ENCODE assay signal across 21 mouse cellular contexts in genomic region chr13:46653671-46654070, GRCm38 (mm10). TPM values are rescaled to one million over a fixed set of nuclear protein-coding genes. Genes with fewer than 3 reads are reported as not detected.
A peak's percentile ranks its signal among the peaks of the same experiment; 100 is the strongest.
DNase-seq lines count a peak whose midpoint lies in the region; ATAC-seq and TF ChIP-seq lines count a peak whose summit lies in the region.
"Had no signal": no experiment of that assay in that cellular context is flagged by ENCODE, and none has a peak within 500 bp of the region (broad histone marks: within the 10 kb centered on the region; RNA-seq: fewer than 3 reads in every experiment).

No protein-coding gene starts in this region.

- no peak for TF ChIP-seq CTCF in layer of hippocampus, adult 2 months (conservative IDR thresholded peaks at IDR 0.05)

- no peaks in the 10 kb centered on the region for H3K9me3 ChIP-seq in forebrain, embryonic 15.5 days
- no peaks in the 10 kb centered on the region for H3K9me3 ChIP-seq in forebrain, embryonic 10.5 days
- H3K9me3 ChIP-seq: embryonic facial prominence, embryonic 10.5 days; heart, embryonic 10.5 days; hindbrain, embryonic 13.5 days; intestine, embryonic 15.5 days had no signal

- peak overlapping the region; percentile 16 for H3K27ac ChIP-seq in forebrain, embryonic 15.5 days (replicated peaks)
- H3K27ac ChIP-seq in forebrain, embryonic 10.5 days = no peak overlapping the region
- H3K27ac ChIP-seq in layer of hippocampus, adult 2 months = peak overlapping the region; percentile 54; the same call in 1 of the 2 replicates
- H3K27ac ChIP-seq: embryonic facial prominence, embryonic 10.5 days; heart, embryonic 10.5 days; hindbrain, embryonic 13.5 days; intestine, embryonic 15.5 days had no signal

- no peak overlapping the region for H3K9ac ChIP-seq in forebrain, embryonic 15.5 days (replicated peaks)
- H3K9ac ChIP-seq: hindbrain, embryonic 13.5 days; intestine, embryonic 15.5 days had no signal

- H3K27me3 ChIP-seq in forebrain, embryonic 15.5 days = no peaks in the 10 kb centered on the region
- H3K27me3 ChIP-seq in forebrain, embryonic 10.5 days (ENCODE audit: poor library complexity, severe bottlenecking) = no peaks in the 10 kb centered on the region
- H3K27me3 ChIP-seq: CH12.LX; hindbrain, embryonic 13.5 days; intestine, embryonic 15.5 days; Patski had no signal

- H3K4me2 ChIP-seq in forebrain, embryonic 15.5 days (replicated peaks) = no peak overlapping the region
- H3K4me2 ChIP-seq: hindbrain, embryonic 13.5 days; intestine, embryonic 15.5 days had no signal

- H3K36me3 ChIP-seq in forebrain, embryonic 15.5 days = no peaks in the 10 kb centered on the region
- H3K36me3 ChIP-seq in forebrain, embryonic 10.5 days (replicated peaks) = no peaks in the 10 kb centered on the region
- H3K36me3 ChIP-seq: embryonic facial prominence, embryonic 10.5 days; hindbrain, embryonic 13.5 days; intestine, embryonic 15.5 days had no signal

- DNase-seq in forebrain, embryonic 10.5 days (ENCODE audit: extremely low spot score, low spot score) = no peak
- peak in 1 of 2 experiments; percentile 66 for DNase-seq in layer of hippocampus, adult 2 months (ENCODE audit: low spot score in 2 of 2)
- DNase-seq in layer of hippocampus, adult 9-10 months (ENCODE audit: low spot score) = no peak
- DNase-seq in thymus, postnatal 14 days = peak; percentile 17
- no peak for DNase-seq in thymus, postnatal 0 days (ENCODE audit: low spot score)
- no peak for DNase-seq in adrenal gland, adult 18-20 months (ENCODE audit: low spot score in 2 of 2)
- DNase-seq: adrenal gland, adult 2 months; adrenal gland, postnatal 25 days; cerebellum, adult 2 months; cerebellum, postnatal 10 days; gastrocnemius, postnatal 36 days; heart, adult 18-20 months; heart, postnatal 10 days had no signal

- 52% methylated on average over 4 of the region's 4 CpGs for WGBS in forebrain, embryonic 15.5 days
- 86% methylated on average over 4 of the region's 4 CpGs for WGBS in forebrain, embryonic 10.5 days

- H3K4me1 ChIP-seq in forebrain, embryonic 15.5 days = peaks cover 12% of the 10 kb centered on the region; the same call in 1 of the 2 replicates
- peaks cover 5% of the 10 kb centered on the region for H3K4me1 ChIP-seq in forebrain, embryonic 10.5 days
- H3K4me1 ChIP-seq: embryonic facial prominence, embryonic 10.5 days; hindbrain, embryonic 13.5 days; intestine, embryonic 15.5 days had no signal

- no peak overlapping the region for H3K4me3 ChIP-seq in forebrain, embryonic 15.5 days
- no peak overlapping the region for H3K4me3 ChIP-seq in forebrain, embryonic 10.5 days
- H3K4me3 ChIP-seq in layer of hippocampus, adult 2 months = no peak overlapping the region
- H3K4me3 ChIP-seq: embryonic facial prominence, embryonic 10.5 days; heart, embryonic 10.5 days; hindbrain, embryonic 13.5 days; intestine, embryonic 15.5 days had no signal

- no peak for ATAC-seq in forebrain, embryonic 15.5 days (replicated peaks)
- ATAC-seq: activated CD4-positive, CD25-positive, alpha-beta regulatory T cell, adult 4 months; intestine, embryonic 15.5 days; Patski had no signal

RNA-seq across cellular contexts. Expression of gene Fam8a1, which starts 15.7 kb away (rescaled TPM):
- polyA plus RNA-seq in forebrain, embryonic 15.5 days (2015; fragmentation: Nextera tagmentation; extraction: Ambion mirVana) = 21.2 and 24.6 TPM in 2 replicates
- 6.7 and 7.4 TPM in 2 replicates for polyA plus RNA-seq in forebrain, embryonic 10.5 days (2016; fragmentation: Nextera tagmentation; extraction: Ambion mirVana)
- 10 to 100 TPM; 74.7 to 76.5 TPM for total RNA-seq in layer of hippocampus, adult 2 months (2021)
- polyA plus RNA-seq in thymus, postnatal 0 days (2015; fragmentation: Nextera tagmentation; extraction: Ambion mirVana) = 6.4 and 9.4 TPM in 2 replicates
- total RNA-seq in adrenal gland, adult 18-20 months (2021) = 10 to 100 TPM; 48.5 to 49.6 TPM
